Mouse (Mus musculus): ENCODE results near the gene Rtf2. TPM values are rescaled to one million over a fixed set of nuclear protein-coding genes. Genes with fewer than 3 reads are reported as not detected.

Rtf2 gene
- polyA plus RNA-seq, 1 experiment from 2014 or later = 89.8 TPM

DNA sequence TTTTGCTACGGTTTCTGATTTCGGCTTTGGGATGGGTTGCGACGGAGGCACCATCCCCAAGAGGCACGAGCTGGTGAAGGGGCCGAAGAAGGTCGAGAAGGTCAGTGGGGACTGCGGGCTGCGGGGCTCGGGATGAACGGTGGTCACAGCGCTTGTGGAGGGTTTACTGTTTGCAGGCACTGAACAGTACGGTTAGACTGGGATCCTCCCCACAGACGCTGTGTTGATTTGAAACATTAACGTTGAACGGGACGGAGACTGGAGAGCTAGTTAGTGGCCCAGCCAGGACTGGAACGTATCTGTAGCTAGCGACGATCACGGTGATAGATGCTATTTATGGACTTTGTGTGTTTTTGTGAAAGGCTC lies 267 bp downstream of the Rtf2 start:
- Histone ChIP-seq H3K4me2 (peak overlapping the region; percentile 93), H3K9ac (replicated peaks) (peak overlapping the region; percentile 64), H3K27ac (replicated peaks) (peak overlapping the region; percentile 51), H3K4me1 (peaks cover 25% of the 10 kb centered on the region), H3K9me3 (replicated peaks) (no peaks in the 10 kb centered on the region), H3K4me3 (replicated peaks) (peak overlapping the region; percentile 71), H3K36me3 (peaks cover 7% of the 10 kb centered on the region), H3K27me3 (replicated peaks) (no peaks in the 10 kb centered on the region)
- under 1% methylated on average over 21 of the region's 21 CpGs for WGBS
- peak; percentile 81 for ATAC-seq (ENCODE audit: low FRiP score)

DNA sequence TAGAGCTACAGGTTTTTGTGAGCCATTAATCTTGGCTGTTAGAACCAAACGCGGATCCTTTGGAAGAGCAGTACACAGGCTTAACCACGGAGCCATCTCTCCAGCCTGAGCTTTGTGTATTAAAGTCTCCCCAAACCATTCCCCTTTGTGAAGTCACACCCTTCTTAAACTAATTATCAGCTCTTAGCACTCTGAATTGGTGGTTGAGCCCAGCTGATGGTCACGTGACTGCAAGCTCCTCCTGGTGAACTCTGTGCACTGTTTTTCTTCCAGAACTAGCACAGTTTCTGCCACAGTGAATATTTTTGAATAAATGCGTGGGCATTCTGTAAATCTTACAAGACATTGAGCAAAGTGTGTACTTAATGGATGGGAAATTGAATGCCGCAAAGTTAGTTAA lies 820 bp downstream of the Rtf2 start:
- peaks cover 25% of the 10 kb centered on the region for H3K4me1 ChIP-seq
- H3K27ac ChIP-seq (replicated peaks) = no peak overlapping the region
- H3K4me2 ChIP-seq = peak overlapping the region; percentile 93
- peaks cover 12% of the 10 kb centered on the region for H3K36me3 ChIP-seq
- no peaks in the 10 kb centered on the region for H3K27me3 ChIP-seq (replicated peaks)
- ATAC-seq (ENCODE audit: low FRiP score) = no peak
- peak overlapping the region; percentile 71 for H3K4me3 ChIP-seq (replicated peaks)
- 31% methylated on average over 6 of the region's 6 CpGs for WGBS
- H3K9ac ChIP-seq (replicated peaks) = peak overlapping the region; percentile 64
- no peaks in the 10 kb centered on the region for H3K9me3 ChIP-seq (replicated peaks)

DNA sequence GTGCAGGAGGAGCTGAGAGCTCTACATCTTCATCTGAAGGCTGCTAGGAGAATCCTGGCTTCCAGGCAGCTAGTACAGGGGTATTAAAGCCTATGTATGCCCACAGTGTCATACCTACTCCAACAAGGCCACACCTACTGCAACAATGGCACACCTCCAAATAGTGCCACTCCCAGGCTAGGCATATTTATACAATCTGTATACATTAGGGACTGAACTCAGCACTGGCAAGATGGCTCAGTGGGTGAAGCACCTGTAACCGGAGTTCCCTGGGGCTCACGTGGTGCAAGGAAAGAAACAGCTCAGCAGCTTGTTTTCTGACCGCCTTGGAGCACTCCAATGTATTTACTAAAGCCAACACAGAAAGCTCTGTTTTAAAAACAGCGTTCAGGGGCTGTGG lies 5.3 kb downstream of the Rtf2 start:
- Histone ChIP-seq H3K27me3 (replicated peaks) (no peaks in the 10 kb centered on the region), H3K4me3 (replicated peaks) (no peak overlapping the region), H3K9me3 (replicated peaks) (no peaks in the 10 kb centered on the region), H3K27ac (replicated peaks) (no peak overlapping the region), H3K4me2 (no peak overlapping the region), H3K36me3 (peaks cover 57% of the 10 kb centered on the region), H3K4me1 (peaks cover 19% of the 10 kb centered on the region), H3K9ac (replicated peaks) (no peak overlapping the region)
- 96% methylated on average over 4 of the region's 4 CpGs for WGBS
- ATAC-seq (ENCODE audit: low FRiP score) = no peak

DNA sequence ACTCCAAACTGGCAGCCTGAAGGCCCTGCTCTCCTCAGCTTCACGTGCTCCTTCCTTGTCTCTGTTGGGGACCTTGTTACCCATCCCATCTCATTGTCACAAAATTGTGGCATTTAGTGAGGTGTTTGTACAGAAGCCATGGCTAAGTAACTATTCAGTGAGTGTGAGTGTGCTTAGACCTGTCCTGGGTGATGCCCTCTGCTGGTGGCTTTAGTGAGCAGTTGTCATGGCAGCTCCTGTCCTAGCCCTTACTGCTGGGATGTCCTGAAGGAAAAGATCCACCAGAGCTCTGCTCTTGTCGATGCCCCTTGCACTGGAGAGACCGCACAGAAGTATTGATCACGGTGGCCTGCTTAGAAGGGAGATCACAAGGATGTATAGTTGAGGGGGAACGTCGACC lies 7.0 kb downstream of the Rtf2 start:
- Histone ChIP-seq H3K9me3 (replicated peaks) (no peaks in the 10 kb centered on the region), H3K4me2 (no peak overlapping the region), H3K36me3 (peaks cover 72% of the 10 kb centered on the region), H3K4me3 (replicated peaks) (no peak overlapping the region), H3K27me3 (replicated peaks) (no peaks in the 10 kb centered on the region), H3K4me1 (peaks cover 3% of the 10 kb centered on the region), H3K27ac (replicated peaks) (no peak overlapping the region), H3K9ac (replicated peaks) (no peak overlapping the region)
- ATAC-seq (ENCODE audit: low FRiP score) = no peak
- 91% methylated on average over 6 of the region's 6 CpGs for WGBS

DNA sequence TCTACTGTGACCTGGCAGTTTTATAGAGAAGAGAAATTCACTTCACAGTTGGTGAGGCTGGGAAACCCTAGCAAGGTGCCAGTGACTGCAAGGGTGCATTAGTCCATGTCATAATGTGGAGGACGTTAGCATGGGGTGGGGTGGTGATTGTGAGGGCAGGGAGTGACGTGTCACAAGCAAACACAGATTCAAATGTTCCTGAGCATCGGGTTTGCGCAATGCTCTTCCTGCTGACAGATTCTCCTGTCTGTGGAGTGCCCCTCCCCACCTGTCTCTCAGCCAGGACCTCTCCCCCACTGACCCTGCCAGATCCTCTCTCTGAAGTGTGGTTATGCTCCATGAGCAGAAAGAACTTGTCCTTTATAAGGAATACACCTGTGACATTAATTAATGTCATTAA lies 8.0 kb downstream of the Rtf2 start:
- Histone ChIP-seq H3K27ac (replicated peaks) (no peak overlapping the region), H3K4me2 (no peak overlapping the region), H3K9ac (replicated peaks) (no peak overlapping the region), H3K4me1 (no peaks in the 10 kb centered on the region), H3K36me3 (peaks cover 82% of the 10 kb centered on the region), H3K9me3 (replicated peaks) (no peaks in the 10 kb centered on the region), H3K27me3 (replicated peaks) (no peaks in the 10 kb centered on the region), H3K4me3 (replicated peaks) (no peak overlapping the region)
- ATAC-seq (ENCODE audit: low FRiP score) = no peak
- 93% methylated on average over 4 of the region's 4 CpGs for WGBS

DNA sequence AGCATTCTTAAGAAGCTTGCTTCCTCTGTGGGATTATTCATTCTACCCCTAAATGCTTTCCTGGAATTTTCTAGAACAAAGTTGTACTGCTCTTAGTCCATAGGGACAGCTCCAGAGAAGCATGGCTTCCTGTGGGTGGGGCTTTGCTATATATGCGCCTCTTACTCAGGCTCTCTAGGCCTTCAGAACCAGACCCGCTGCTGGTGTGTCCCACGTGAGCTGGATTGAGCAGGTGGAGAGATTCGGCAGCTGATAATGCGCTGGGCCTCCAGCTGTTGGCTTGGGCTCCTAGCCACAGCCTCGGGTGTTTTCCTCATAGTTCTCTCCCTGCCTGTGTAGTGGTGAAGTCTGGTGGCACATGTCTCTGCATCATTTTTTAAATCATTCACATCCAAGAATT lies 10.3 kb downstream of the Rtf2 start:
- Histone ChIP-seq H3K27me3 (replicated peaks) (no peaks in the 10 kb centered on the region), H3K4me1 (no peaks in the 10 kb centered on the region), H3K4me3 (replicated peaks) (no peak overlapping the region), H3K9me3 (replicated peaks) (no peaks in the 10 kb centered on the region), H3K27ac (replicated peaks) (no peak overlapping the region), H3K4me2 (no peak overlapping the region), H3K36me3 (peaks cover 90% of the 10 kb centered on the region), H3K9ac (replicated peaks) (no peak overlapping the region)
- WGBS = 87% methylated on average over 6 of the region's 6 CpGs
- no peak for ATAC-seq (ENCODE audit: low FRiP score)

DNA sequence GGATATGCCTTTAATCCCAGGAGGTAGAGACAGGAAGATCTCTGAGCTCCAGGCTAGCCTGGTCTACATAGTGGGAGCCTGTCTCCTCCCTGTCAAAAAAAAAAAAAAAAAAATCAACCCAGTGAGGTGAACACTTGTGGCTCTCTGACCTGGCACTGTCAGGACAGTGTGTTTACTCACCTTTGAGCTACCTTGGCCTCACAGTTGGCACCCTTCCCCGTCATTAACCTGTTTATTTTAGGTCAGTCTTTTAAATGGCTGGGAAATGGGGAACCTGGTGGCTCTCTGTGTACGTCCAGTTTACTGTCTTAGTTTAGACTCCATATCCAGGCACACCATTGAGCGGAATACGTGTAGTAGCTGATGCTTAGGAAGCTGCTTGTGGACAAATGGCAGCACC lies 11.7 kb downstream of the Rtf2 start:
- Histone ChIP-seq H3K27me3 (replicated peaks) (no peaks in the 10 kb centered on the region), H3K4me1 (no peaks in the 10 kb centered on the region), H3K4me2 (no peak overlapping the region), H3K27ac (replicated peaks) (no peak overlapping the region), H3K9me3 (replicated peaks) (no peaks in the 10 kb centered on the region), H3K9ac (replicated peaks) (no peak overlapping the region), H3K36me3 (peaks cover 85% of the 10 kb centered on the region), H3K4me3 (replicated peaks) (no peak overlapping the region)
- no peak for ATAC-seq (ENCODE audit: low FRiP score)
- WGBS = 95% methylated on average over 4 of the region's 4 CpGs

DNA sequence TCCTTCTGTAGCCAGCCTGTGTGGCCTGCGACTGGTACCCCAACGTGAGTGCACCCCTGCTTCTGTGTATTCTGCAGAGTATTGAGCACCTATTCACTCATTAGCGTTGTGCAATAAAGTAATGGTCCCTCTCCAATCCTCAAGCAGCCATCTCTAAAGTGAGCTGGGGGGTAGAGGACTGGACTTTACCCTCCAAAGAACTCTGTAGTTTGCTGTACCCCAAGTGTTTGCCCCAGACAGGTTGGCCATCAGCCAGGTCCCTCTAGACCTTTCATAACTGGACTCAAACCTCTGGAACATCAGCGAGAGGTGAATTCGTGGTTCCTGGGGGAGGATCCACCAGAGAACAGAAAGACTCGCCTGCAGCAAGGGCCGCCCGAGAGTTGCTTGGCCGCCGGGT lies 12.1 kb downstream of the Rtf2 start:
- no peak for ATAC-seq (ENCODE audit: low FRiP score)
- H3K36me3 ChIP-seq = peaks cover 83% of the 10 kb centered on the region
- no peak overlapping the region for H3K9ac ChIP-seq (replicated peaks)
- H3K4me1 ChIP-seq = no peaks in the 10 kb centered on the region
- H3K9me3 ChIP-seq (replicated peaks) = no peaks in the 10 kb centered on the region
- H3K4me3 ChIP-seq (replicated peaks) = no peak overlapping the region
- H3K4me2 ChIP-seq = no peak overlapping the region
- no peaks in the 10 kb centered on the region for H3K27me3 ChIP-seq (replicated peaks)
- H3K27ac ChIP-seq (replicated peaks) = no peak overlapping the region
- WGBS = 94% methylated on average over 10 of the region's 10 CpGs

DNA sequence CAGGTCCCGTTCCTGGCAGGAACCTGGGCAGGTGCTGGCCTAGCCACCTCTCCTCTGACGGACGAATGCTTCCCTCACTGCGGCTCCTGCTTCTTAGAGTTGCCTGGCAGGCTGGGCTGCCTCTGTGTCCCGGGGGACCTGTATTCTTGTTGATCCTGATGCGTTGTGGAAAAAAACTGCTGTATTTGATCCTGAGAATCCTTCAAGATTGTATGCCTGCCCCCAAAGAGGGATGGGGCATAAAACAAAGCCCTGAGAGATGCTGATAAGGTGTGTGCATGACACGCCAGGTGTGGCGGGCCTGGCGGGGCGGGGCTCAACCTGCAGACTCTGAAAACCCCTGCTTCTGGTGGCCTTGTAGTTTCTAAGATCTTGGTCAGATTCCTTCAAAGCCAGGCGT lies 18.1 kb downstream of the Rtf2 start, which contains the start of gene Gcnt7:
Gcnt7 (minus strand) TSS at position 101 of the 400 bp plus-strand sequence.
- H3K4me3 ChIP-seq (replicated peaks) = no peak within 1 kb of the TSS
- 89% methylated on average over 11 of the region's 11 CpGs for WGBS
- H3K4me2 ChIP-seq = no peak within 1 kb of the TSS
- no peaks in the 10 kb centered on the region for H3K9me3 ChIP-seq (replicated peaks)
- no peaks in the 10 kb centered on the region for H3K4me1 ChIP-seq
- peaks cover 44% of the 10 kb centered on the region for H3K36me3 ChIP-seq
- ATAC-seq (ENCODE audit: low FRiP score) = no peak
- no peak within 1 kb of the TSS for H3K9ac ChIP-seq (replicated peaks)
- H3K27ac ChIP-seq (replicated peaks) = no peak within 1 kb of the TSS
- no peaks in the 10 kb centered on the region for H3K27me3 ChIP-seq (replicated peaks)

DNA sequence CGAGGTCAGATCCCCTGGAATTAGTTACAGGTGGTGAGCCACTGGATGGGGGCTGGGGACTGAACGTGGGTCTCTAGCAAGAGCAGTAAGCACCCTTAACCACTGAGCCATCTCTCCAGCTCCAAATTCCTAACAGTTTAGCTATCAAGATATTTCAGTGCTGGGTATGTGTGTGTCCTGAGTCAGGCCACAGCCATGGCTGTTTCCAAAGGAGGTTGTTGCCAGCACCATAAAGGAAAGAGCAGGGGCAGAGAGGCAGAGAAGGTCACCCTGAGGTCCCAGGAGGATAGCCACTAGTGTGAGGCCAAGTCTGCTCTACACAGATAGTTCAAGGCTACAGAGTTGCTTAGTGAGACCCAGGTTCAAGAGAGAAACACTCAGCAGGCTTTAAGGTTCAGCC lies 20.3 kb downstream of the Rtf2 start:
- Histone ChIP-seq H3K4me3 (replicated peaks) (no peak overlapping the region), H3K27me3 (replicated peaks) (no peaks in the 10 kb centered on the region), H3K36me3 (peaks cover 52% of the 10 kb centered on the region), H3K27ac (replicated peaks) (no peak overlapping the region), H3K9ac (replicated peaks) (no peak overlapping the region), H3K4me1 (no peaks in the 10 kb centered on the region), H3K4me2 (no peak overlapping the region), H3K9me3 (replicated peaks) (no peaks in the 10 kb centered on the region)
- ATAC-seq (ENCODE audit: low FRiP score) = no peak
- 93% methylated on average over 2 of the region's 2 CpGs for WGBS

DNA sequence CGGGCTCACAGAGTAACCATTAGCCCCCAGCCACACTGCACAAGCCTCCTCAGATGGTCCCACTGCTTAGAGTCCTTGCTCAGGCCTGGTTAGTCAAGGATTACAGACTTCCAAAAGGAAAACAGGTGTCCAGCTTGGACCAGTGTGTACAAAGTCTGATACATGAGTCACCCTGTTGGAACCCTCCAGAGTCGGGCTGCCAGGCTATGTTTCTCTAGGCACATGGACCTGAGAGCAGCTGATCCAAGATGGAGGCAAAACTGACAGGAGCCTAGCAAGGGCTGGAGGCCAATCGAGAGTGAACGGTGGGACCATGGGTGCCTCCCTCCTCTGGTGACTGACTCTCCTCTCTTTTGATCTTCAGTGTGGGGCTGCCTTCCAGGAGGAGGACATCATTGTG lies 22.5 kb downstream of the Rtf2 start:
- no peaks in the 10 kb centered on the region for H3K9me3 ChIP-seq (replicated peaks)
- no peaks in the 10 kb centered on the region for H3K27me3 ChIP-seq (replicated peaks)
- no peak overlapping the region for H3K9ac ChIP-seq (replicated peaks)
- no peaks in the 10 kb centered on the region for H3K4me1 ChIP-seq
- H3K36me3 ChIP-seq = peaks cover 57% of the 10 kb centered on the region
- no peak for ATAC-seq (ENCODE audit: low FRiP score)
- WGBS = 96% methylated on average over 4 of the region's 4 CpGs
- H3K4me2 ChIP-seq = no peak overlapping the region
- H3K27ac ChIP-seq (replicated peaks) = no peak overlapping the region
- H3K4me3 ChIP-seq (replicated peaks) = no peak overlapping the region

DNA sequence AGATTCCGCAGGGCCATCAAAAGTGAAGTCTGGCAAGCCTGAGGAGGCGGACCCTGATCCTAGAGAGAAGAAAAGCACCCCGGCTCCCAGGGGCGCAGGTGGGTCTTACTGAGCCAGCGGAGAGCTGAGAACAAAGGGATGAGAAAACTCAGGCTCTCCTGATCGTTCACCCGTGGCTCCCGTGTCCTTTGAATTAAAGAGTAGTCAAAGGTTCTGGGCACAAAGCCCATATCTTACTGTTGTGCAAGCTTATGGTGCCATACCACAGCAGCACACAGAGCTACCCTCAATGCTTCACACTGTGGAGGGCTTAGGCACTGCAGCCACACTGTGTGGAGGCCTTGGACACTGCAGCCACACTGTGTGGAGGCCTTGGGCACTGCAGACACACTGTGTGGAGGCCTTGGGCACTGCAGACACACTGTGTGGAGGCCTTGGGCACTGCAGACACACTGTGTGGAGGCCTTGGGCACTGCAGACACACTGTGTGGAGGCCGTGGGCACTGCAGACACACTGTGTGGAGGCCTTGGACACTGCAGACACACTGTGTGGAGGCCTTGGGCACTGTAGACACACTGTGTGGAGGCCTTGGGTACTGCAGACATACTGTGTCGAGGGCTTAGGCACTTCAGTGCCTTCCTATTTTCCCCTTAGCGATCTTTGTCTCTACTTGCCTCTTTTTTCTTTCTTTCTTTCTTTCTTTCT lies 26.2 kb downstream of the Rtf2 start:
- Histone ChIP-seq H3K4me1 (no peaks in the 10 kb centered on the region), H3K4me2 (no peak overlapping the region), H3K9me3 (replicated peaks) (no peaks in the 10 kb centered on the region), H3K9ac (replicated peaks) (no peak overlapping the region), H3K36me3 (peaks cover 73% of the 10 kb centered on the region), H3K27me3 (replicated peaks) (no peaks in the 10 kb centered on the region), H3K27ac (replicated peaks) (no peak overlapping the region), H3K4me3 (replicated peaks) (no peak overlapping the region)
- WGBS = 77% methylated on average over 11 of the region's 11 CpGs
- ATAC-seq (ENCODE audit: low FRiP score) = no peak

Data from neural tube, embryonic 15.5 days (tissue).